1 mouse cellular context compared by ENCODE assay signal in genomic region chr19:4992904-4993303, GRCm38 (mm10).
TF ChIP-seq lines count a peak whose summit lies in the region.

No protein-coding gene starts in this region.

TF ChIP-seq in ES-E14, 5 proteins besides CTCF, POLR2A, EP300 and RAD21 (continued from another document):
- 0 out of 2 replicates have a peak, but pooled peaks have one; percentile 7 for TF ChIP-seq HCFC1 (IDR thresholded peaks at IDR 0.05; ENCODE audit: borderline replicate concordance, insufficient read depth, low read length)
- 0 out of 2 replicates have a peak, but pooled peaks have one; percentile 19 for TF ChIP-seq MAFK (IDR thresholded peaks at IDR 0.05; ENCODE audit: insufficient read depth, low read depth, low read length)
